Comparison of ENCODE assay signal across 24 mouse cellular contexts in the genomic region with DNA sequence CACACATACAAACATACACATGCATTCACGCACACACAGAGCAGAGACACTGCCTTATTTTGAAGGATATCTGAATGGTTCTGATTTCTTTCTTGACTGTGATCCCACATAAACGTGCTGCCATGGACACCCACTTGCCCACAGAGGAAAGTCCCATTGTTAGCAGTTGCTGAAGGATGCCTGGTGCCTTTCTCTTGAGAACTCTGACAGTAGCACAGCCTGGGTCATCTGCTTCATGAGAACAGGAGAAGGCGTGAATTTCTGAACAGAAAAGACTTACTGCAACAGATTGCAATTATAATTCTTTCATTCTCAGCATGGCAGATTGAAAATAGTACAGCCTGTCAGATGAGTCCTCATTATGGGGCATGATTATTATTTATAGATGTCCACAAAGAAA.
DNase-seq lines count a peak whose midpoint lies in the region; ATAC-seq and TF ChIP-seq lines count a peak whose summit lies in the region.
"Had no signal": no experiment of that assay in that cellular context is flagged by ENCODE, and none has a peak within 500 bp of the region (broad histone marks: within the 10 kb centered on the region; RNA-seq: fewer than 3 reads in every experiment).

No protein-coding gene starts in this region.

- H3K9me3 ChIP-seq in forebrain, postnatal 0 days (ENCODE audit: low read length) = no peaks in the 10 kb centered on the region
- H3K9me3 ChIP-seq in forebrain, embryonic 14.5 days (replicated peaks; ENCODE audit: control insufficient read depth, low read length) = no peaks in the 10 kb centered on the region
- H3K9me3 ChIP-seq in intestine, embryonic 16.5 days (ENCODE audit: control insufficient read depth, low read length) = no peaks in the 10 kb centered on the region
- H3K9me3 ChIP-seq: embryonic facial prominence, embryonic 12.5 days; embryonic facial prominence, embryonic 15.5 days; forebrain, embryonic 15.5 days; heart, embryonic 10.5 days; heart, embryonic 13.5 days; hindbrain, embryonic 12.5 days; hindbrain, embryonic 15.5 days had no signal

- ATAC-seq in forebrain, postnatal 0 days = peak; percentile 66
- ATAC-seq in forebrain, embryonic 14.5 days = no peak
- no peak for ATAC-seq in intestine, embryonic 16.5 days
- ATAC-seq: forebrain, embryonic 15.5 days; Patski had no signal

- H3K4me1 ChIP-seq in forebrain, postnatal 0 days (ENCODE audit: insufficient read depth) = no peaks in the 10 kb centered on the region
- H3K4me1 ChIP-seq in forebrain, embryonic 14.5 days (ENCODE audit: control insufficient read depth, insufficient read depth, low read length) = no peaks in the 10 kb centered on the region
- no peaks in the 10 kb centered on the region for H3K4me1 ChIP-seq in intestine, embryonic 16.5 days (ENCODE audit: control insufficient read depth, insufficient read depth, low read length)
- H3K4me1 ChIP-seq: embryonic facial prominence, embryonic 12.5 days; embryonic facial prominence, embryonic 15.5 days; forebrain, embryonic 15.5 days; heart, embryonic 10.5 days; heart, embryonic 13.5 days; hindbrain, embryonic 12.5 days; hindbrain, embryonic 15.5 days had no signal

- peak; percentile 24 for DNase-seq in forebrain, postnatal 0 days
- no peak for DNase-seq in forebrain, embryonic 14.5 days (ENCODE audit: low spot score)
- DNase-seq in brain, adult 2 months (ENCODE audit: low read depth, low spot score) = peak; percentile 35
- peak; percentile 51 for DNase-seq in layer of hippocampus, adult 9-11 months
- no peak for DNase-seq in gastrocnemius, adult 8-10 months (ENCODE audit: low spot score in 2 of 2)
- DNase-seq: adrenal gland, postnatal 10 days; adrenal gland, postnatal 36 days; cerebellum, adult 11 months; cerebellum, adult 2 months; cerebellum, adult 9-11 months; cerebellum, postnatal 25 days; gastrocnemius, postnatal 10 days; gastrocnemius, postnatal 36 days; heart, adult 2 months; heart, postnatal 14 days had no signal

- TF ChIP-seq CTCF in forebrain, postnatal 0 days (IDR thresholded peaks at IDR 0.05; ENCODE audit: low read depth) = no peak

- H3K4me3 ChIP-seq in forebrain, postnatal 0 days (ENCODE audit: low read depth, low read length) = no peak overlapping the region
- H3K4me3 ChIP-seq in forebrain, embryonic 14.5 days (ENCODE audit: low read depth, low read length) = no peak overlapping the region
- no peak overlapping the region for H3K4me3 ChIP-seq in intestine, embryonic 16.5 days (ENCODE audit: low read length)
- H3K4me3 ChIP-seq: embryonic facial prominence, embryonic 12.5 days; embryonic facial prominence, embryonic 15.5 days; forebrain, embryonic 15.5 days; heart, adult 2 months; heart, embryonic 10.5 days; heart, embryonic 13.5 days; hindbrain, embryonic 12.5 days; hindbrain, embryonic 15.5 days had no signal

- peak overlapping the region; percentile 41; the same call in 1 of the 2 replicates for H3K27ac ChIP-seq in forebrain, postnatal 0 days (ENCODE audit: low read depth, low read length)
- H3K27ac ChIP-seq in forebrain, embryonic 14.5 days (ENCODE audit: low read depth, low read length) = no peak overlapping the region
- H3K27ac ChIP-seq in intestine, embryonic 16.5 days (ENCODE audit: low read length) = no peak overlapping the region
- H3K27ac ChIP-seq: embryonic facial prominence, embryonic 12.5 days; embryonic facial prominence, embryonic 15.5 days; forebrain, embryonic 15.5 days; heart, adult 2 months; heart, embryonic 10.5 days; heart, embryonic 13.5 days; hindbrain, embryonic 12.5 days; hindbrain, embryonic 15.5 days had no signal

- H3K4me2 ChIP-seq in forebrain, postnatal 0 days (ENCODE audit: low read depth) = no peak overlapping the region
- no peak overlapping the region for H3K4me2 ChIP-seq in forebrain, embryonic 14.5 days (ENCODE audit: low read length)
- no peak overlapping the region for H3K4me2 ChIP-seq in intestine, embryonic 16.5 days (ENCODE audit: low read depth, low read length)
- H3K4me2 ChIP-seq: embryonic facial prominence, embryonic 12.5 days; embryonic facial prominence, embryonic 15.5 days; forebrain, embryonic 15.5 days; heart, embryonic 13.5 days; hindbrain, embryonic 12.5 days; hindbrain, embryonic 15.5 days had no signal

- no peaks in the 10 kb centered on the region for H3K36me3 ChIP-seq in forebrain, postnatal 0 days (ENCODE audit: insufficient read depth)
- H3K36me3 ChIP-seq in forebrain, embryonic 14.5 days (ENCODE audit: control insufficient read depth, insufficient read depth, low read length) = no peaks in the 10 kb centered on the region
- H3K36me3 ChIP-seq in intestine, embryonic 16.5 days (ENCODE audit: control insufficient read depth, insufficient read depth, low read length) = no peaks in the 10 kb centered on the region
- H3K36me3 ChIP-seq: embryonic facial prominence, embryonic 12.5 days; embryonic facial prominence, embryonic 15.5 days; forebrain, embryonic 15.5 days; heart, embryonic 10.5 days; heart, embryonic 13.5 days; hindbrain, embryonic 12.5 days; hindbrain, embryonic 15.5 days had no signal

- 58% methylated on average over 3 of the region's 3 CpGs for WGBS in forebrain, postnatal 0 days
- 76% methylated on average over 3 of the region's 3 CpGs for WGBS in forebrain, embryonic 14.5 days
- 79% methylated on average over 3 of the region's 3 CpGs for WGBS in intestine, embryonic 16.5 days

- H3K9ac ChIP-seq in forebrain, postnatal 0 days = no peak overlapping the region
- H3K9ac ChIP-seq in forebrain, embryonic 14.5 days (ENCODE audit: low read length) = no peak overlapping the region
- no peak overlapping the region for H3K9ac ChIP-seq in intestine, embryonic 16.5 days (ENCODE audit: low read depth, low read length)
- H3K9ac ChIP-seq: embryonic facial prominence, embryonic 12.5 days; embryonic facial prominence, embryonic 15.5 days; forebrain, embryonic 15.5 days; heart, embryonic 13.5 days; hindbrain, embryonic 12.5 days; hindbrain, embryonic 15.5 days had no signal

- no peaks in the 10 kb centered on the region for H3K27me3 ChIP-seq in forebrain, postnatal 0 days (ENCODE audit: insufficient read depth, low read length)
- H3K27me3 ChIP-seq in forebrain, embryonic 14.5 days (replicated peaks; ENCODE audit: control insufficient read depth, insufficient read depth, low read length) = no peaks in the 10 kb centered on the region
- H3K27me3 ChIP-seq in intestine, embryonic 16.5 days (replicated peaks; ENCODE audit: control insufficient read depth, insufficient read depth, low read length) = no peaks in the 10 kb centered on the region
- H3K27me3 ChIP-seq: embryonic facial prominence, embryonic 12.5 days; embryonic facial prominence, embryonic 15.5 days; forebrain, embryonic 15.5 days; heart, embryonic 13.5 days; hindbrain, embryonic 12.5 days; hindbrain, embryonic 15.5 days had no signal

Comparison
In these comparisons a context has a peak if more than half of its experiments do, and no peak if none do; other contexts are left out.
1. DNase-seq: peak in forebrain, postnatal 0 days (single experiment), brain, adult 2 months (single experiment) and layer of hippocampus, adult 9-11 months (single experiment); none in forebrain, embryonic 14.5 days (single experiment) and gastrocnemius, adult 8-10 months (0 of 2).